In the genomic region with DNA sequence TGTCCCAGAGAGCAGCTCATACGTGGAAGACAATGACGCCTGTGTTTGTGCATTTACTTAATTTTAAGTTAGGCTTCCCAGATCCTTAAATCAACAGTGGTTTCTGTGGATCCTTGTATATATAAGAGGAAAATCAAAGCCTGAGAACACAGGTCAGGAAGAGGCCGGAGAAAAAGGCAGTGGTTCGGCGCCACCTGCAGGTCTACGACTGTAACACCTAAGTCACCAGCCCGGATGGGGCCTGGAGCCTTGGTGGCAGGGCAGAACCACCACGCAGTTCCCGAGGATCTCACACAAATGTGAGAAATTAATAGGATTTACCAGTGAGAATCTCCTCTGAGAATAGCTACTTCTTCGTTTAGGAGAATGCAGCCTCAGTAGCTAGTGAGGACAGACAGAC, we compare ENCODE assay signal across 10 mouse cellular contexts.
DNase-seq lines count a peak whose midpoint lies in the region; ATAC-seq lines count a peak whose summit lies in the region.
"Had no signal": no experiment of that assay in that cellular context is flagged by ENCODE, and none has a peak within 500 bp of the region (broad histone marks: within the 10 kb centered on the region; RNA-seq: fewer than 3 reads in every experiment).

No protein-coding gene starts in this region.

- no peak overlapping the region for H3K9ac ChIP-seq in forebrain, embryonic 16.5 days (replicated peaks; ENCODE audit: low read depth, low read length)
- H3K9ac ChIP-seq: embryonic facial prominence, embryonic 15.5 days; limb, embryonic 12.5 days had no signal

- 18% methylated on average over 10 of the region's 10 CpGs for WGBS in forebrain, embryonic 16.5 days

- no peaks in the 10 kb centered on the region for H3K9me3 ChIP-seq in forebrain, embryonic 16.5 days (ENCODE audit: control insufficient read depth, low read length)
- H3K9me3 ChIP-seq: embryonic facial prominence, embryonic 15.5 days; limb, embryonic 12.5 days had no signal

- H3K27me3 ChIP-seq in forebrain, embryonic 16.5 days (replicated peaks; ENCODE audit: control insufficient read depth, insufficient read depth, low read length) = no peaks in the 10 kb centered on the region
- H3K27me3 ChIP-seq: embryonic facial prominence, embryonic 15.5 days; limb, embryonic 12.5 days had no signal

- no peak overlapping the region for H3K27ac ChIP-seq in forebrain, embryonic 16.5 days (ENCODE audit: low read length)
- H3K27ac ChIP-seq: embryonic facial prominence, embryonic 15.5 days; limb, embryonic 12.5 days had no signal

- no peak overlapping the region for H3K4me2 ChIP-seq in forebrain, embryonic 16.5 days (ENCODE audit: low read length)
- H3K4me2 ChIP-seq: embryonic facial prominence, embryonic 15.5 days; limb, embryonic 12.5 days had no signal

- H3K4me3 ChIP-seq in forebrain, embryonic 16.5 days (replicated peaks; ENCODE audit: low read length) = no peak overlapping the region
- H3K4me3 ChIP-seq: embryonic facial prominence, embryonic 15.5 days; limb, embryonic 12.5 days had no signal

- DNase-seq in left cerebral cortex, adult 18-20 months (ENCODE audit: low spot score in 2 of 2) = peak; percentile 49 to 64
- no peak for DNase-seq in left cerebral cortex, adult 11 months (ENCODE audit: low spot score)
- DNase-seq in NIH3T3 (ENCODE audit: low read depth) = peak; percentile 67
- peak; percentile 70 for DNase-seq in cerebellum, adult 11 months
- peak; percentile 15 for DNase-seq in lung, postnatal 10 days
- DNase-seq in B cell, adult 2 months = no peak
- DNase-seq in thymus, postnatal 25 days = no peak

- peaks cover 9% of the 10 kb centered on the region for H3K4me1 ChIP-seq in forebrain, embryonic 16.5 days (replicated peaks; ENCODE audit: control insufficient read depth, insufficient read depth, low read length)
- H3K4me1 ChIP-seq: embryonic facial prominence, embryonic 15.5 days; limb, embryonic 12.5 days had no signal

- no peaks in the 10 kb centered on the region for H3K36me3 ChIP-seq in forebrain, embryonic 16.5 days (ENCODE audit: control insufficient read depth, insufficient read depth)
- H3K36me3 ChIP-seq: embryonic facial prominence, embryonic 15.5 days; limb, embryonic 12.5 days had no signal

- ATAC-seq in forebrain, embryonic 16.5 days = peak; percentile 57; the same call in 1 of the 2 replicates

Comparison
In these comparisons a context has a peak if more than half of its experiments do, and no peak if none do; other contexts are left out.
1. DNase-seq: peak in left cerebral cortex, adult 18-20 months (2 of 2), NIH3T3 (single experiment), cerebellum, adult 11 months (single experiment) and lung, postnatal 10 days (single experiment); none in left cerebral cortex, adult 11 months (single experiment), B cell, adult 2 months (0 of 2) and thymus, postnatal 25 days (single experiment).